Comparison of ENCODE assay signal across 21 mouse cellular contexts in genomic region chr19:17496131-17496530, GRCm38 (mm10).
DNase-seq lines count a peak whose midpoint lies in the region; TF ChIP-seq lines count a peak whose summit lies in the region.
"Had no signal": no experiment of that assay in that cellular context is flagged by ENCODE, and none has a peak within 500 bp of the region (broad histone marks: within the 10 kb centered on the region; RNA-seq: fewer than 3 reads in every experiment).

No protein-coding gene starts in this region.

- DNase-seq in heart, adult 11 months, result peak; percentile 52
- no peak for DNase-seq in heart, adult 2 months
- DNase-seq in brain, adult 2 months (ENCODE audit: low read depth, low spot score), result peak; percentile 23
- peak; percentile 18 to 33 for DNase-seq in layer of hippocampus, adult 8-10 months (ENCODE audit: low spot score in 2 of 2)
- DNase-seq in layer of hippocampus, postnatal 14 days (ENCODE audit: low spot score in 2 of 2), result peak; percentile 28 to 63
- DNase-seq in B cell, adult 2 months, result no peak
- no peak for DNase-seq in adrenal gland, adult (ENCODE audit: inconsistent age in 2 of 2, low spot score in 1 of 2)
- DNase-seq: adrenal gland, adult 8-10 months; adrenal gland, postnatal 14 days; adrenal gland, postnatal 36 days; cerebellum, adult 11 months; cerebellum, adult 18-20 months; cerebellum, adult 8-10 months; cerebellum, adult 9-11 months; cerebellum, postnatal 14 days; cerebellum, postnatal 36 days; forebrain, postnatal 0 days had no signal

- H3K27ac ChIP-seq in heart, adult 2 months, result no peak overlapping the region
- H3K27ac ChIP-seq: embryonic facial prominence, embryonic 10.5 days; embryonic facial prominence, embryonic 12.5 days; forebrain, embryonic 13.5 days; forebrain, embryonic 15.5 days had no signal

- no peaks in the 10 kb centered on the region for H3K36me3 ChIP-seq in heart, adult 2 months (ENCODE audit: control insufficient read depth, insufficient read depth, low read length)
- H3K36me3 ChIP-seq: embryonic facial prominence, embryonic 10.5 days; embryonic facial prominence, embryonic 12.5 days; forebrain, embryonic 15.5 days had no signal

- no peak overlapping the region for H3K4me3 ChIP-seq in heart, adult 2 months
- H3K4me3 ChIP-seq: embryonic facial prominence, embryonic 10.5 days; embryonic facial prominence, embryonic 12.5 days; forebrain, embryonic 13.5 days; forebrain, embryonic 15.5 days had no signal

- H3K79me2 ChIP-seq in heart, adult 2 months (replicated peaks; ENCODE audit: control insufficient read depth, insufficient read depth, low read length), result no peaks in the 10 kb centered on the region

- TF ChIP-seq POLR2A in heart, adult 2 months (IDR thresholded peaks at IDR 0.05; ENCODE audit: insufficient read depth, low read depth, low read length), result no peak

- no peaks in the 10 kb centered on the region; the same call in 1 of the 2 replicates for H3K4me1 ChIP-seq in heart, adult 2 months (ENCODE audit: control insufficient read depth, insufficient read depth, low read length)
- H3K4me1 ChIP-seq: embryonic facial prominence, embryonic 10.5 days; embryonic facial prominence, embryonic 12.5 days had no signal

- TF ChIP-seq CTCF in heart, adult 2 months (IDR thresholded peaks at IDR 0.05), result no peak

- intact Hi-C loops in heart, adult 2 months (cut with DNase I), result no loop called here

- 100% methylated on average over 1 of the region's 1 CpGs for WGBS in heart, adult 2 months

- H3K9ac ChIP-seq in heart, adult 2 months (ENCODE audit: low read depth, low read length), result no peak overlapping the region
- H3K9ac ChIP-seq: embryonic facial prominence, embryonic 12.5 days; forebrain, embryonic 13.5 days; forebrain, embryonic 15.5 days; forebrain, postnatal 0 days had no signal

- no peaks in the 10 kb centered on the region for H3K27me3 ChIP-seq in heart, adult 2 months (ENCODE audit: control insufficient read depth, insufficient read depth, low read length)
- H3K27me3 ChIP-seq: embryonic facial prominence, embryonic 12.5 days; forebrain, embryonic 13.5 days; forebrain, embryonic 15.5 days had no signal

- no peak for TF ChIP-seq EP300 in heart, adult 2 months (IDR thresholded peaks at IDR 0.05; ENCODE audit: insufficient read depth, low read depth, low read length)

Comparison
In these comparisons a context has a peak if more than half of its experiments do, and no peak if none do; other contexts are left out.
1. DNase-seq: peak in heart, adult 11 months (single experiment), brain, adult 2 months (single experiment), layer of hippocampus, adult 8-10 months (2 of 2) and layer of hippocampus, postnatal 14 days (2 of 2); none in heart, adult 2 months (0 of 2), B cell, adult 2 months (0 of 2) and adrenal gland, adult (0 of 2).